Mouse (Mus musculus) mouse embryonic stem cell (cell line): ENCODE measurements around the gene Gm10382.
"Not testable (repeated sequence)": the region's sequence is repeated elsewhere in the genome, so short reads cannot be mapped to it uniquely, and the experiment has no call there.

Experiments used
- in situ Hi-C, 2 experiments: fragments of 300-500 bp; cut with MboI; formaldehyde crosslinking; loops; 1 replicate in 1 of 2; 3 replicates in 1 of 2; pipeline ENCODE4 v1.14.3; 2019 to 2020; ENCODE audit warnings: low sequenced_read_pairs in 2 of 2, low pct_unique_long_range_greater_than_20kb in 1 of 2, mixed read lengths in 1 of 2; ENCODE audit not compliant: unreplicated experiment in 1 of 2

Gm10382 gene

GRCm38 (mm10) chr5:125407020-125407830 is 18.1 kb downstream of the Gm10382 start:
- in situ Hi-C loops: no loop called here

GRCm38 (mm10) chr5:125407910-125408575 is 18.9 kb downstream of the Gm10382 start:
- in situ Hi-C loops: no loop called here

GRCm38 (mm10) chr5:125408842-125409241 is 19.7 kb downstream of the Gm10382 start:
- in situ Hi-C loops: no loop called here

- in situ Hi-C loops: no loop called here
Observed at GRCm38 (mm10) chr5:125409348-125410090, 20.4 kb downstream of the Gm10382 start.

GRCm38 (mm10) chr5:125411972-125412530 is 22.9 kb downstream of the Gm10382 start:
- in situ Hi-C loops: no loop called here

- in situ Hi-C loops: not testable (repeated sequence)
Observed at GRCm38 (mm10) chr5:125412536-125412935, 23.4 kb downstream of the Gm10382 start.

GRCm38 (mm10) chr5:125413763-125414162 is 24.6 kb downstream of the Gm10382 start:
- in situ Hi-C loops: no loop called here

- in situ Hi-C loops: no loop called here
Observed at GRCm38 (mm10) chr5:125416183-125416582, 27.1 kb downstream of the Gm10382 start.

- in situ Hi-C loops: no loop called here
Observed at GRCm38 (mm10) chr5:125418636-125419035, 29.5 kb downstream of the Gm10382 start.

- in situ Hi-C loops: no loop called here
Observed at GRCm38 (mm10) chr5:125419124-125419523, 30.0 kb downstream of the Gm10382 start.

- in situ Hi-C loops: no loop called here
Observed at GRCm38 (mm10) chr5:125425698-125426276, 36.7 kb downstream of the Gm10382 start.

- in situ Hi-C loops: no loop called here
Observed at GRCm38 (mm10) chr5:125426343-125426742, 37.2 kb downstream of the Gm10382 start.

- in situ Hi-C loops: not testable (repeated sequence)
Observed at GRCm38 (mm10) chr5:125432324-125432723, 43.2 kb downstream of the Gm10382 start.

- in situ Hi-C loops: no loop called here
Observed at GRCm38 (mm10) chr5:125433793-125434337, 44.7 kb downstream of the Gm10382 start, which contains the start of gene Dhx37. TSS of gene Dhx37 (minus strand) at chr5:125434121.

GRCm38 (mm10) chr5:125434347-125434746 is 45.2 kb downstream of the Gm10382 start:
- in situ Hi-C loops: not testable (repeated sequence)
